Mouse (Mus musculus) gastrocnemius, postnatal 10 days (tissue): Measurements from ENCODE around the gene Sik3. TPM values are rescaled to one million over a fixed set of nuclear protein-coding genes. Genes with fewer than 3 reads are reported as not detected.
"Not testable (repeated sequence)": the region's sequence is repeated elsewhere in the genome, so short reads cannot be mapped to it uniquely, and the experiment has no call there.

Source experiments
- DNase-seq: peaks from one replicate; pipeline ENCODE4 v3.0.0; 2021; ENCODE audit warnings: mixed read lengths
- total RNA-seq, 2 experiments: library from RNA; stranded (reverse); gene quantifications; 2 replicates each; pipeline ENCODE4 v1.2.3; 2021

The Sik3 gene
- total RNA-seq, 2 experiments from 2014 or later: 52.7 to 52.9 TPM

DNA sequence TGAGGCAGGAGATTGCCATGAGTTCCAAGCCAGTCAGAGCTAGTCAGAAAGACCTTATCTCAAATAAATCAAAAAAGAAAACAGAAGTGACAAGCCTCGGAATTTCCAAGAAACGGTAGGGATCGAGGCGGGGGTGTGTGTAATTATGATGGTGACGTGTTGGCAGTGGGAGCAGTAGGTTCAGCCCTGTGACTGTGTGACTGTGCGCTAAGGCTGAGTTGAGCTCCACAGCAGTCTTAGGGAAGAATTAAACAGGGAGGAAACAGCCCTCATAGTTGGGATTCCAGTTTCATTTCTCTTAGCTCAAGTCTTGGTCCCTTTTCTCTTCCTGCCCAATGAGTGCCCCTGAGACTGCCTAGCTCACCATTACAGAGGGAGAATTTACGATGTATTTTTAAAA lies 98.0 kb downstream of the Sik3 start:
- no peak for DNase-seq

DNA sequence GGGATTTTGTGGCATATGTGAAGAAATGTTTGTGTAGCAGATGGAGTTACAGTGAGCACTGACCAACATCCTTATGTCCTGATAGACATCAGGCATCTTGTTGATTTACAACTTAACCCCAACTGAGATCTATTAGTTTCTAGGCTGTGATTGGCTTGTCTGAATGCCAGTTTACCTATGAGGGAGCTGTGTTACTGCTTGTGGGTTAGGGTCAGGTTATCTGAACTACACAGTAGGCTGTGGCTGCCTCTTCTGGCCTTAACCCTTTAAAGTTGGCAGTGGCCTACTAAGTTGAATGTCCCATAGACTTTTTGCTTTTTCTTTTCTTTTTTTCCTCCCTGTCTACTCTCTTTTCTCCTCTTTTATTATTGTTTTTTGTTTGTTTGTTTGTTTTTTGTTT lies 98.7 kb downstream of the Sik3 start:
- DNase-seq: no peak

DNA sequence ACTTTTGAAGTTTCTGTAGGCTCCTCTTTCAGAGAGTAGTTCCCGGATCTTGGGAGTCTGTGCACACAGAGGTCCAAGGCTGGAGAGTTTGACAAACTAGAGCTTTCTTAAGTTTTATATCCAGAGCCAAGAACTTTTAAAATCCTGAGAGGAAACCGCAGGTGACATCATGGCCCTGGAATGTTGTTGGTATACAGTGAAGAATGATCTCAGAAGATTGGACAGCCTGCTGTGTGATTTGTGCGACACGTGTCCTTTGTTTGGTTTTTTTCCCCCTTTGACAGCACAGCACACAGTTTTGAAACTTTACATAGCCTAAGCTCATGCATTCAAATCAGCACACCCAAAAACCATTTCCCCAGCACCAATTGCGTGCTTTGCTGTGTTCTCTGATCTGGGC lies 99.6 kb downstream of the Sik3 start:
- DNase-seq: peak; percentile 37

DNA sequence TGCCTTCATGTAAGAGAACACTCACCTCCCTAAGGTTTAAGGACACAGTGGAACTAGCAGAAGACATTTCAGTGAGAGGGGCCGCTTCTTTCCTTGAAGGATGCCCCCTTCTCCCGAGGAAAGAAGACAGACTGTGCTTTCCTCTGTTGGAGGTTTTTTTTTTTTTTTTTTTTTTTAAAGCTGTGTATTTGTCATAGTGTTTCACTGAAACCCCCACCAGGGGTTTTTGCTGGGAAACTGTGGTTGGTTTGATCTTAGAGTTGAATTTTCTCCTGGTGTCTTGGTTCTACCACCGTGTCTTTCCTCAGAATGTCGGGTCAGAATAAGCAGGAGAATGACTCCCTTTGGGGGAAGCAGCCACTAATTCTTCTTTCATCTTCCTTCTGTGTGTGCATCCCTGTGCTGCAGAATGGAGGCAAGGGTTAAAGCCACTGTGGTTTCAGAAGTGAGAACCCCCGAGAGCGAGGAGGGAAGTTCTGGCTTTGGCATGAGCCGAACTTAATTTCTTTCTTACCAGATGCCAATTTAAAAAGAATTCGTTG lies 106.3 kb downstream of the Sik3 start:
- DNase-seq: no peak

DNA sequence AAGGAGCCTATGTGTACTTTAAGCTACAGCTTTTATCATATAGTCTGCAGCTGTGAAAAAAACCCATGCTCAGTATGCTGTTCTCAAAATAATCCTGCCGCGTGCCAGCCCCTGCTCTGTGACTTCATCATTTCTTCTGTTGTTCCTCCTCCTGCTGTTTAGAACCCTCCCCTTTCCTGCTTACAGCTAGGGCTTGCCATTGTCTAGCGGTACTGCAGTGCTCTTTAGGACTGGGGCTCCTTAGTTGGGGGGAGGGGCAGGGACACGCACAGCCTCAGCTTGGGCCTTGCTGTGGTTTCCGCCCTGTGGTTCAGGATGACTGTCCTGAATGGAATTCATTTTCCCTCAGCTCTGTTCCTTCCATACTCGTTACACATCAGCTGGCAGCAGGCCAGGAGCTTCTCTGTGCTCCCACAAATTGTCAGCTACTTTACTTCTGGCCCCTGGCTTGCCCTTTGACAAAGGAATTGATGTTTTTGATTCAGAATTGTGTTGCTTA lies 107.4 kb downstream of the Sik3 start:
- peak; percentile 88 for DNase-seq

DNA sequence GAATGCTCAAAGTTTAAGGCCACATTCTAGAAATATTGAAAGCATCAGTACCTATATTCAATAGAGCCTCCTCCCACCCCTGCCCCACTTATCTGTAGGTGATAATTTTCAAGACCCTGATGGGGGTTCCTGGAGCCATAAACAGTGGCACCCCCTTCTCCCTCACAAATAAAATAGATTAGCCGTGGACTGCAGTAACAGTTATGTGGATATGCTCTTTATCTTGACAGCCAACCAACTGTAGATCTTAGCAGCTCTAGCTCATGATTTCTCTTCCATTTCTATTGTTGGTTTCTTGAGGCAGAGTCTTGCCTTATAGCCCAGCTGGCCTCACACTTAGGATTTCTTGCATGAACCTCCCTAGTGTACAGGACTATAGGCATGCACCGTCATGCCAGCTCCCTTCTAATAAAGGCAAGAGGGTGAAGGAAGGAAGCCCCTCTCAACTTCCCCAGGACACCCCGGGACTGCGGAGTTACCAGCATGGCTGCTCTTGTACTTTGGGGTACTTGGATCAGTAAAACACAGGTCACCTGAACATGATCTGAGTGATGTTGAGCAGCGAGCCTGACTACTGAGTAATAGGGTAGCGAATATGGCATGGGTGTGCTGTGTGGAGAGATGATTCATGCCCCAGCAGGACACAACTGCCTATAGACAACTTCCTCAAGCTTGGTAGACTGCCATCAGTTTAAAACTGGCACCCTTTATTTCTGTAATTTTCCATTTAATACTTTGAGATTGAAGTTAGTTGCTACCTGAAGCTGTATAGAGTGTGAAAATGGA lies 108.0 kb downstream of the Sik3 start:
- no peak for DNase-seq

DNA sequence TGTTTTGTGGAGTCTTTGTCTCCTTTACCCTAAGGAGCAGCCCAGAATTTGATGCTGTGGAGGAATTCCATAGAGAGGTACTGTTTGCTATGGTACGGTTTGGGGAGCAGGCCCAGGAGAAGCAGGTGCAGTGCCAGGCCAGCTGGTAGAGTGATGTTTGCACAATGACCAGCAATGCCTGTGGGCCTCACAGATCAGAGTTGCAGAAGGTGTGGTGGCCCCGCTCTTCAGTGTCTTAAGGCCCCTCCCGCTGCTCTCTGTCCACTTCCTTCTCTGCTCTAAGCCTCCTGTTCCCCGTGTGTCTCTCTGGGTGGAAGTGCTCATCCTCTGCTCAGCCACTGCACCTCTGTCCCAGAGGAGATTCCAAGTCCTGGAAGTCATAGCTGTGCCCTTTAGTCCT lies 108.9 kb downstream of the Sik3 start:
- DNase-seq: no peak

DNA sequence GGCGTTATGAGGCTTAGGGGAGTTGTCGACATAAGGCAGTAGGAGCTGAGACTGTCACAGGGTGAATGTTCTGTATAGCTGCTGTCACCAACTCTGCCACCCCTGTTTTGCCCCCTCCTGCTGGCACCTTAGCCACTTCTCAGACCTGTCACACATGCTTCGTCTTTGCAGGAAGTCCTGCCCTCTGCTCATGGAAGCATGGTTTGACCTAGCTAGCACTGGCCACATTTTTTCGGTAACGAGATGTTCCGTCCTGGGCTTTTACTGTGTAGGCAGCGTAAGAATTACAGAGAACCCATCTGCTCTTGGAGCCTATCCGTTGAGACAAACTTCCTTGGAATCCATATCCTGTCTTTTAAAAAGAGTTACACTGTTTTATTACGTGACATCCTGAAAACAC lies 110.1 kb downstream of the Sik3 start:
- DNase-seq: no peak

DNA sequence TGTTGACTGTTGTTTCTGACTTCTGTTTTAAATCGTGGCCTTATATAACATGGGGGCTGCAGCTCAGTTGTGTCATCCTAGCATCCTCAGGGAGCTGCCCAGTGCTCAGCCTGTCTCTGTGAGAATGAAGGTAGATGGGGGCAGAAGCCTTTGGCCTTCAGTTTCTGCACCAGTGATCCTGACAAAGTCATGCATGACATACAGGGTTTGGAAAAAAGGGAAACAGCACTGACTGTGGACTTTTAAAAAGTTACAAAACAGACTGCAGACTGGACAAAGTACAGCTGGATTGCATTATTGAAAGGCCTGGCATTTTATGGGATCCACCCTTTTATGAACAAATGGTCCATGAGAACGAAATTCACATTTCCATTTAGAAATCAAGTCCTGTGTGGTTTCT lies 113.7 kb downstream of the Sik3 start:
- DNase-seq: no peak

DNA sequence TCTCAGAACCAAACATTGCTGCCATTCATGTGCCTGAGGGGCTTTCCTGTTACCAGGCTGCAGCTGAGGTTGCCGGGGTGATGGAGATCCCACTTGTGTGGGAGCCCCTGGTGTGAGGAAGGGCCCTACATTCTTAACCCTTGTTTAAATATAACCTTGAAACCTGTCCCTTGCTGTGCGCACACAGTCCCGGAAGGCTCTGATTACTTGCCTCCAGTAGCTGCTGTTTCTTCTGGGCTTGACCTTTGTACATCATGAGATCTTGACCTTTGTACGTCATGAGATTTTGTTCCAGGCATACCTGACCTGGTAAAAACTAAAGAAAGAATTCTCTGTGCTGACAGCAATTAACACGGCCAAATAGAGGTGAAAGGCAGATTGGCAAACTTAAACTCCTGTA lies 114.7 kb downstream of the Sik3 start:
- no peak for DNase-seq

DNA sequence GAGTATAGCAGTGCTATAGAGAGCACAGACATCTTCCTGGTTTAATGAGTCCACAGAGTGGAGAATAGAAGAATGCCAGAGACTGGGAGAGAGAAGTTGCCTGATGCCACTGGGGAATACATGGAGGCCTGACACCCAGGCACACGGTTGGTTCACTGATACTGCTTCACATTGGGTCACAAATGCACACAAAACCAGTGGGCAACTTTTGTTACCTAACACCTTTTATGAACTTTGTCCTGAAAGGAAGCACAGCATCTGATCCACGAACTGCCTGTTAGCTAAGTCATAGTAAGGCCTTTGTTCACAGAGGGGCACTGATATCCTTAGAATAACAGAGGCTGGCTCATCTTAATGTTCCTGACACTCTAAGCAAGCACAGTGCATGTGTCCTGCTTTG lies 116.6 kb downstream of the Sik3 start:
- no peak for DNase-seq

DNA sequence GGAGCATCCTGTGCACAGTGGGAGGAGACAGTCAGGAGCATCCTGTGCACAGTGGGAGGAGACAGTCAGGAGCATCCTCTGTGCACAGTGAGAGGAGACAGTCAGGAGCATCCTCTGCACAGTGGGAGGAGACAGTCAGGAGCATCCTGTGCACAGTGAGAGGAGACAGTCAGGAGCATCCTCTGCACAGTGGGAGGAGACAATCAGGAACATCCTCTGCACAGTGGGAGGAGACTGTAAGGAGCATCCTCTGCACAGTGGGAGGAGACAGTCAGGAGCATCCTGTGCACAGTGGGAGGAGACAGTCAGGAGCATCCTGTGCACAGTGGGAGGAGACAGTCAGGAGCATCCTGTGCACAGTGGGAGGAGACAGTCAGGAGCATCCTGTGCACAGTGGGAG lies 120.2 kb downstream of the Sik3 start:
- not testable (repeated sequence) for DNase-seq

DNA sequence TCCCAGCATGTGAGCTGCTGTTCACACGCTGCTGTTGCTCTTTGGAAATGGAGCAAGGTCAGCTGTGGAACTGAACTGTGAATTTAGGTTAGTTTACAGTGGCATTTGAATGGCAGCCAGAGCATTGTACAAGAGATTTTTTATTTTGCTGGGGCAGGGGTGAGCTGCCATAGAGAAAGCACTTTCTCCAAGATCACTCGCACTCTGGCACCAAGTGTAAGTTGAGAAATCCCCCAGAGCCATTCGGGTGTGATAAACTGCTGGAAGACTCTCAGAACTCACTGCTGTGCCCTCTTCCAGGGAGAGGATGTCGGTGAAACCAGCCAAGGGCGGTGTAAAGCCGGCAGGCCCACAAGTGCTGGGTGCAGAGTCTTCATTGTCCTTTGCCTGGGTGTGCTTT lies 126.2 kb downstream of the Sik3 start:
- no peak for DNase-seq

DNA sequence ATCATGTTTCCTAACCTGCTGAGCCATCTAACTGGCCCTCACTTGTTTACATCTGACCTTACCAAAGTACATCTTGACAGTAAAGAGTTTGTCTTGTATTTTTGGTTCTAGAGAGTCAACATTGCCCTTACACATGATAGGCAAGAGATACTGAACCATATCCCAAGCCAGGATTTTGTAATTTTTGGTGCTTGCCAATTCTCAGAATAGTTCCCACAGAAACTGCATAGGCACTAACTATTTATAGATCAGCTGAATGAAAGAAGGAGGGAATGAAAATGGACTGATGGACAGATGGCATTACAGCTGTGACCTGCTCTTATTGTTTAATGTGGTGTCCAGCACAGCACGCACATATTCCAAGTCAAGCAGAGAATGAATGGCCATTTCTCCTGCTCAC lies 128.2 kb downstream of the Sik3 start:
- no peak for DNase-seq

DNA sequence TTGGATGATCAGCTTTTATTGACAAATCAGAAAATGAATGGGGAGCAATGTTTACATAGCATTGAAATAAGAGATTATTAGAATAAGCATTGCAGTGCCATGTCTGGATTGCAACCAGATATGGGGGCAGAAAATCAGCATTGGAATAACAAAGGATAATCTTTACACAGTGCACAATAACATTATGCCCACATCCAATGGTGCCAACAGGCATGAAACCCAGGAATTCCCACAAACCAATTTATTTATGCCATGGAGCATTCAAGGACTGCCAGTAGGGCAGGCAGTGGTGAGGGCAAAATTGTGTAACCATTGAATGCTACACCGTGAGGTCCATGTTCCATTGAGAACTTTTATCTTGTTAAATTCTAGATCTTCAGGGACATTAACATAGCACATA lies 129.4 kb downstream of the Sik3 start:
- no peak for DNase-seq

DNA sequence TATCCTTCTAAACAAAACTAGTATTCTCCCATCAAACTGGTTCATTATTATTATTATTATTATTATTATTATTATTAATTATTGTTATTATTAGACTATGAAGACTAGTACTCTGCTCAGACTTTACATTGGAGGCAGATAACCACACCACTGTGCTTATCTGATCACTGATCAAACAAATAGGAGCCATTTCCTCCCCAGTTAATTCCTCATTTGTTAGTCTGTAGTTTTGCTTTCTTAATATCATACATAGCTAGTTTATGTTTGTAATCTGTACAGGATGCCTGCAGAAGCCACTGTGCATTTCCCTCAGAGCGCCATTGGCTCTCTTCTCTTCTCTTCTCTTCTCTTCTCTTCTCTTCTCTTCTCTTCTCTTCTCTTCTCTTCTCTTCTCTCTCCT lies 129.9 kb downstream of the Sik3 start:
- no peak for DNase-seq

DNA sequence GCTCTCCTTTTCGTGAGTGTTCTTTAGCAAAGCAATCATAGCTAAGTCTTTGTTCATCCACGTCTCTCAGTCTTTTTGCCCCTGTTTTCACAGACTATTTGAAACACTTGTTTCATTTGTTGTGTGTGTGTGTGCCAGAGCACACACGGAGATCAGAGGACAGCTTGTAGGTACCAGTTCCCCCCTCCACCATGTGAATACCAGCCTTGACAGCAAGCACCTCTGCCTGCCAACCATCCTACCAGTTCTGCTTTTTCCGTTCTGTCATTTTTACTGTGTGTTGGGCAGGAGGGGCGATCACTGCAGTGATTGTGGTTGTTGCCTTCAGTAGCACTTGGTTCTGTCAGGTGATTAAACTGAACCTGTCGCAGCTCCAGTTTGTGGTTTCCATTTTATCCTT lies 132.4 kb downstream of the Sik3 start:
- no peak for DNase-seq

DNA sequence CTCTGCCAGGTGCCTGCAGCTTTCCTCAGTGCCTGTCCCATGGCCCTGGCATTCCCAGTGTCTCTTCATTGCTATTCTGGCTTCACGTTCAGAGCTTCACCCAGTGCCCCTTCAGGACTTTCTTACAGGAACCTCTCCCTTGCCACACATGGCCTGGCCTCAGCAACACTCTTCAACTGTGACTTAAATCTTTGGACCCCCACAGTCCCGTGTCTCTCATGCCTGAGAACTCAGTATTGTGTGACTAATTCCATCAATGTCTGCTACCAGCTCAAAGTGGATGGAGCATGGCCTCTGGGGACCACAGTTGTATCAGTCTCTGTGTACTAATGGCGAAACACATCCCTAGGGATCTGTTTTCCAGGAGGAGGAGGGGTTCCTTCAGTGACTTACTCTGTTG lies 133.8 kb downstream of the Sik3 start:
- no peak for DNase-seq

DNA sequence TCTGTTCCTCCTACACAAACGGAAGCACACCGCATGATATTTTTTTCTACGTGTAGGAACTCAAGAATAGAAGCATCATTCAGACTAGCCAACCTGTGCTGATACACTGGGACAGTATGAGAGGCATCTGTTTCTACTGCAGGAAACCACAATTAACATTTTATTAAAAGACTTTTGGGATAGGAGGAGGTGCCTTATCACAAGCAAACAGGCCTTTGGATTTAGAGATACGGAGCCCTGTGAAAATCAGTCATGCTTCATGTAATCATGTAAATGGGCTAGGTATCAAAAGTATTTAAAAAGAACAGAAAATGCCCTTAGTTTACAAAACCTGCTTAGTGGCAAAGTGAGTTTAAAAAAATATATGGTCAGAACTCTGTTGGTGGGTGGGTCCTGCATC lies 136.1 kb downstream of the Sik3 start:
- no peak for DNase-seq

DNA sequence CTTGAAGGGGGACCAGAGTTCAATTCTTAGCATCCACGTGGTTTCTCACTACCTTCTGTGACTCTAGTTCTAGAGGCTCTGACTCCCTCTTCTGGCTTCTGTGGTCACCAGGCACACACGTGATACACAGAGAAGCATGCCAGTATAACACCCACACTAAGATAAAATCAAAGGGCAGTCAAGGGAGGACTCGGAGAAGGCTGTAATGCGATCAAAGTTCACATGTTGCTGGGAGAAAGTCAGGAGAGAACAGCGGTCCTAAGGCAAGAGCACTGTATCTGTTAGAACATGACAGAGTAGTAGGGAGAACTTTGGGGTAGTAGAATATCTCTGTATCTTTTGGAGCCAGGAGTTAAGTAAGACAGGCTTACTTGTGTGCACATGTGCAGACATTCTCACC lies 136.8 kb downstream of the Sik3 start:
- DNase-seq: no peak

DNA sequence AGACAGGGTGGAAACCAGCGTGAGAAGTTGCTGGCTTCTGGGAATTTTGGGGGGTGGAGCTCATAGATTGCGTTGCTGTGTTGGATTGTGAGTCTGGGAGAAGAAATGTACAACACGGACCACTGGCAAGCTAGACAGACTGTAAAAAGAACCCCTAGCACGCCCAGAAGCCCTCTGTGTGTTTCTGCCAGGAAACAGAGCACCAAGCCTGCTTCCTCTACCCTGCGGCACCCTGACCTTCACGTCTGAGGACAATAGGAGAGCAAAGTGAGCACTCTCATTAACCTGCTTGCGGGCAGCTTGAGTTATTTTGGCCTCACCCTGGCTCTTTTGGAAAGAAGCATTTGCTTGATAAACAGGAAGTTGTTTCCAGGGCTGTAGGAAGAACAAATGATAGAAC lies 137.5 kb downstream of the Sik3 start:
- DNase-seq: no peak

DNA sequence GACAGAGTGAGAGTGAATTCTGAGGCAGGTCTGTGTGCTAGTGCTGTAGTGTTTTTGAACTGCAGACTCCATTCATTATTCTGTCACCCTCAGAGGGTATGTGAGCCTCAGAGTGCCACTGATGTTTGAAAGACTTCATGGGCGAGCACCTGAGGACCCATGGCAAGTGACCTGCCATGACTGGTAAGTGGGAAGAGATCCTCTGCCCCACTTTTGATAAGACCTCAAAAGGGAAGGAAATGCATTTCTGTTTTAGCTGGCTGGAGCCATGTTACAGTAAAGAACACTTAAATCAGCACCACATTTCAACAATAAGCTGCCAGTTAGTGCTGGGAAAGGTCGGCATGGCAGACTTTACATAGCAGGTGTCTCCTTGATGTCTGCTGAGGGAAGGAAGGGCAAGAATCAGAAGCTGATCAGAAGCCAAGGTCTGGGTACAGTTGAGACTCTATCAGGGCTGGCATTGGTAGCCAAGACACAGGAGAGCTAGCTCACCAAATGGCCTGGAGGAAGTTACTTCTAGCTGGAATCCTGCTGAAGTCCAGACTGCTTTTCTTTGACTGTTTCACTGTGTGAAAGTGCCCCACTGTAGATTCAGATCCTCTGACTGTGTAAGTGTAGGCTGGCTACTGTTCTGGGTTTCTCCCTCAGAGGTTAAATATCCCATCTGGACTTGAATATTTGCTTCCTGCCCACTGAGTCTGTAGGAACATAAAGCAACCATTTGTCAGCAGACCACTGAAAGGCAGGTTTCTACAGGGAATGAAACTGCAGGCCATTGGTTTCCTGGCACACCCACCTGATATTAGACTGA lies 138.5 kb downstream of the Sik3 start:
- no peak for DNase-seq

DNA sequence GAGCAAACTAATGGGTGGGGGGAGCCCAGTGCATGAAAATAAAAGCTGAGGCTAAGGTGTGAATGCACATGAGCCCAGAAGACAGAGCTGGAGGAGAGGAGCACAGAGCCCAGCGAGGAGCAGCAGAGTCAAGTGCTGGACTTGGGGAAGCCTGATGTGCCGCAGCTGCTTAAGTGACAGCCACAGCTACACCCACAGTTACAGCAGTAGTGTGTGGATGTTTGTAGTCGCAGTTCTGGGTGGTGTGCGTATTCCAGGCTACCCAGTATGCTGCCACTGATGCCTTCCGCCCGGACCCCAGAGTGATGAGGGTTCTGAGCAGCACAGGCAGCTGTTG lies 139.1 kb downstream of the Sik3 start:
- DNase-seq: no peak
